Mouse (Mus musculus) layer of hippocampus, postnatal 14 days (tissue): ENCODE results near the gene Ptprk. TPM values are rescaled to one million over a fixed set of nuclear protein-coding genes. Genes with fewer than 3 reads are reported as not detected.

ENCODE experiments used
- DNase-seq, 2 experiments: peaks; one replicate each; pipeline ENCODE4 v3.0.0; 2021 to 2022; ENCODE audit warnings: low spot score in 2 of 2, mixed read lengths in 1 of 2
- total RNA-seq, 2 experiments: library from RNA; stranded (reverse); gene quantifications; 2 replicates each; pipeline ENCODE4 v1.2.3; 2021

The Ptprk gene
- total RNA-seq, 2 experiments from 2014 or later: 54.5 to 55.0 TPM

GRCm38 (mm10) chr10:28516147-28516546 is 441.5 kb downstream of the Ptprk start:
- no peak for DNase-seq

GRCm38 (mm10) chr10:28518297-28518696 is 443.7 kb downstream of the Ptprk start:
- no peak for DNase-seq

- no peak for DNase-seq
Observed at GRCm38 (mm10) chr10:28519861-28520260, 445.2 kb downstream of the Ptprk start.

GRCm38 (mm10) chr10:28523992-28524735 is 449.5 kb downstream of the Ptprk start:
- peak; percentile 12 to 17 for DNase-seq

GRCm38 (mm10) chr10:28540595-28540994 is 466.0 kb downstream of the Ptprk start:
- no peak for DNase-seq

GRCm38 (mm10) chr10:28542754-28543153 is 468.1 kb downstream of the Ptprk start:
- no peak for DNase-seq

- no peak for DNase-seq
Observed at GRCm38 (mm10) chr10:28550549-28550948, 475.9 kb downstream of the Ptprk start.

- no peak for DNase-seq
Observed at GRCm38 (mm10) chr10:28552068-28552467, 477.4 kb downstream of the Ptprk start.

- no peak for DNase-seq
Observed at GRCm38 (mm10) chr10:28564110-28564674, 489.6 kb downstream of the Ptprk start.

GRCm38 (mm10) chr10:28566378-28566777 is 491.8 kb downstream of the Ptprk start:
- DNase-seq: no peak

- DNase-seq: no peak
Observed at GRCm38 (mm10) chr10:28566828-28567227, 492.2 kb downstream of the Ptprk start.

- no peak for DNase-seq
Observed at GRCm38 (mm10) chr10:28567441-28567840, 492.8 kb downstream of the Ptprk start.

GRCm38 (mm10) chr10:28568047-28568446 is 493.4 kb downstream of the Ptprk start:
- DNase-seq: no peak

- DNase-seq: no peak
Observed at GRCm38 (mm10) chr10:28579596-28579995, 505.0 kb downstream of the Ptprk start.

GRCm38 (mm10) chr10:28586565-28587138 is 512.0 kb downstream of the Ptprk start:
- peak; percentile 45 to 64 for DNase-seq

GRCm38 (mm10) chr10:28588401-28588800 is 513.8 kb downstream of the Ptprk start:
- no peak for DNase-seq

- no peak for DNase-seq
Observed at GRCm38 (mm10) chr10:28590822-28591221, 516.2 kb downstream of the Ptprk start.

- DNase-seq: no peak
Observed at GRCm38 (mm10) chr10:28593566-28594292, 519.1 kb downstream of the Ptprk start.

GRCm38 (mm10) chr10:28596897-28597296 is 522.3 kb downstream of the Ptprk start:
- DNase-seq: no peak

- DNase-seq: no peak
Observed at GRCm38 (mm10) chr10:28609136-28609535, 534.5 kb downstream of the Ptprk start.

GRCm38 (mm10) chr10:28614396-28614795 is 539.8 kb downstream of the Ptprk start:
- no peak for DNase-seq

GRCm38 (mm10) chr10:28617203-28617602 is 542.6 kb downstream of the Ptprk start:
- DNase-seq: no peak
